Mouse (Mus musculus) erythroblast, embryonic 14.5 days (primary cell): ENCODE data around the gene Stk10. TPM values are rescaled to one million over a fixed set of nuclear protein-coding genes. Genes with fewer than 3 reads are reported as not detected.

Experiments used
- H3K27me3 ChIP-seq: 2 replicates; pipeline ENCODE4 v1.6.1; 2012; ENCODE audit warnings: inconsistent platforms; ENCODE audit not compliant: control insufficient read depth
- H3K36me3 ChIP-seq: 2 replicates; pipeline ENCODE4 v1.6.1; 2012; ENCODE audit warnings: mild to moderate bottlenecking, inconsistent platforms; ENCODE audit not compliant: control insufficient read depth
- H3K4me1 ChIP-seq: 2 replicates; pipeline ENCODE4 v1.6.1; 2012; ENCODE audit warnings: inconsistent platforms; ENCODE audit not compliant: control insufficient read depth
- H3K4me3 ChIP-seq: replicated peaks from 2 replicates; pipeline ENCODE3; 2012; ENCODE audit warnings: moderate library complexity, mild to moderate bottlenecking, inconsistent platforms
- H3K9me3 ChIP-seq: 2 replicates; pipeline ENCODE4 v1.6.1; 2012; ENCODE audit warnings: low read length, inconsistent platforms, mixed read lengths; ENCODE audit not compliant: control insufficient read depth
- GATA1 ChIP-seq: IDR thresholded peaks from 2 replicates; pipeline ENCODE4 v1.6.1; 2012; ENCODE audit warnings: low read length, inconsistent platforms, mixed read lengths
- TAL1 ChIP-seq: IDR thresholded peaks from 3 replicates; pipeline ENCODE4 v1.6.1; 2012; ENCODE audit warnings: low read length, inconsistent platforms, mixed read lengths
- polyA plus RNA-seq: library from polyadenylated mRNA; stranded (reverse); fragments of >175 nt; gene quantifications from 2 replicates; pipeline ENCODE4 v1.2.3, GENCODE M21; 2012

Stk10 gene
- polyA plus RNA-seq, 1 experiment, result 3.8 TPM

DNA sequence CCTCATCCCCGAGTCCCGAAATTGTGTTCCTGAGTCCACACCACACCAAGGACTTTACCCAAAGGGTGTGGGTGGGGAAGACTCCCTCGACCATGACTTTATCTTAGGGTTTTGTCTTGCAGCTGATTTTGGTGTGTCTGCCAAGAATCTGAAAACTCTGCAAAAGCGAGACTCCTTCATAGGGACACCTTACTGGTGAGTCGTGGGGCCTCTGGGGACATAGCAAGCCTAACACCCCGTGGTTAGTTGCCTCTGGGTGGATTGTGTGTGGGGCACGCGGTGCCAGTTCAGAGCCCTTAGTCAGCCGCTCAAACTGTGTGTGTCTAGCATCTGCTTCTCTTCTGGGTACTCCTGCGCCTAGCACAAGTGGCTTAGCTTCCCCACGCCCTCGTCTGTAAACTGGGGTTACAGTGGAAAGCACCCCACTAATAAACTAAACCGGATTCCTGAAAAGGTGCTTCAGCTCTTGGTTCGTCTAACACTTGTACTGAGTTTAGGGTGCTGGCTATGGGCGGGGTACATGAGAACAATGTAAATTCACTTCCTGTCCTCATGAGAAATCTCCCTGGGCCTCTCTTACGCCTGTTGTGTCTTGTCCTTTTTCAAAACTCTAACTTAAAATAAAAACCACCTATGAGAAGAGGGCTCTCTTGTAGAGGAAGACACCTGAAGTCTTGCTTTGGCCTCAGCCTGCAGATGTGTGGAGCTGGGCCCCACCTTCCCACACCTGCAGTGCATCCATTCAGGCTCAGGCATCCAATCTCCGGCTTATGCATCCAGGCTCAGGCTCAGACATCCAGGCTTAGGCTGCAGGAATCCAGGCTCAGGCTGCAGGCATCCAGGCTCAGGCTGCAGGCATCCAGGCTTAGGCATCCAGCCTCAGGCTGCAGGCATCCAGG, 54.3 kb downstream of the Stk10 start:
- Histone ChIP-seq H3K36me3 (peaks cover 60% of the 10 kb centered on the region), H3K4me1 (peaks cover 22% of the 10 kb centered on the region), H3K4me3 (no peak overlapping the region), H3K9me3 (no peaks in the 10 kb centered on the region), H3K27me3 (no peaks in the 10 kb centered on the region)
- no peak for TF ChIP-seq TAL1
- no peak for TF ChIP-seq GATA1

DNA sequence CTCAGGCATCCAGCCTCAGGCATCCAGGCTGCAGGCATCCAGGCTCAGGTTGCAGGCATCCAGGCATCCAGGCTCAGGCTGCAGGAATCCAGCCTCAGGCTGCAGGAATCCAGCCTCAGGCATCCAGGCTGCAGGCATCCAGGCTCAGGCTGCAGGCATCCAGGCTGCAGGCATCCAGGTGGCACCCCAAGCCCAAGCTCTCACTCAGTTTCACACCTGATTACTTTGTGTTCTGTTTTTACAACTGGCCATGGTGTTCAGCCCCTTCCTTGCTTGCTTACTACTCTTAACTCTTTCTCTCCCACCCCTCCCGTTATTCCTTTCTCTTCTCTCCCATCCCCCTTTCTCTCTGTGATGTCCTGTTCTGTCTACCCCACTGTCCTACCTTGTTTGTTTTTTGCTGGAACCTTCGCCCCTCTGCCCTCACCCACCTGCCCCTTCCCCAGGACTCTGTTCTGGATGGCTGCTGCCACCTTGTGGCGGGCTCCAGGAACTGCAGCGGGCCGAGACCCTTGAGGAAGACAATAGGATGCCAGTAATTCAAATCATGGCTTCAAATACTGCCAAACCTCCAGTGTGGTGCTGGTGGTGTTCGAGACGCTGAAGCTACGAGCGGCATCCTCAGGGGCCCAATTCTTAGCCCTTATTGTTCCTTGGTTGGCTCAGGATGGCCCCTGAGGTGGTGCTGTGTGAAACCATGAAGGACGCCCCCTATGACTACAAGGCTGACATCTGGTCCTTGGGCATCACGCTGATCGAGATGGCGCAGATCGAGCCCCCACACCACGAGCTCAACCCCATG, 55.2 kb downstream of the Stk10 start:
- H3K36me3 ChIP-seq, result peaks cover 66% of the 10 kb centered on the region

DNA sequence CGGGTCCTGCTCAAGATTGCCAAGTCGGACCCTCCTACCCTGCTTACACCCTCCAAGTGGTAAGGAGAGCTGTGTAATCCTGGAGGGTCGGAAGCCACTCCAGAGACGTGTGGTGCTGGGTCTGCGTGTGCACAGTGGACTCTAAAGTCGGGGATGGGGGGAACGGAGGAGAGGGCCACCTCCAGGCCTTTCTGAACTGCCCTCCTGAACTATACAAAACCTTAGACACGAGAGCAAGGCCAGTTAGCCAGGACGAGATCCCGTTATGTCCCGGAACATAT, 55.7 kb downstream of the Stk10 start:
- Histone ChIP-seq H3K4me1 (peaks cover 22% of the 10 kb centered on the region), H3K9me3 (no peaks in the 10 kb centered on the region), H3K4me3 (no peak overlapping the region), H3K27me3 (no peaks in the 10 kb centered on the region), H3K36me3 (peaks cover 67% of the 10 kb centered on the region)
- no peak for TF ChIP-seq TAL1

More for the DNA sequence above, 55.2 kb downstream of the Stk10 start:
- TF ChIP-seq GATA1, result no peak
- no peak for TF ChIP-seq TAL1
- no peaks in the 10 kb centered on the region for H3K27me3 ChIP-seq
- no peak overlapping the region for H3K4me3 ChIP-seq
- peaks cover 22% of the 10 kb centered on the region for H3K4me1 ChIP-seq
- no peaks in the 10 kb centered on the region for H3K9me3 ChIP-seq

DNA sequence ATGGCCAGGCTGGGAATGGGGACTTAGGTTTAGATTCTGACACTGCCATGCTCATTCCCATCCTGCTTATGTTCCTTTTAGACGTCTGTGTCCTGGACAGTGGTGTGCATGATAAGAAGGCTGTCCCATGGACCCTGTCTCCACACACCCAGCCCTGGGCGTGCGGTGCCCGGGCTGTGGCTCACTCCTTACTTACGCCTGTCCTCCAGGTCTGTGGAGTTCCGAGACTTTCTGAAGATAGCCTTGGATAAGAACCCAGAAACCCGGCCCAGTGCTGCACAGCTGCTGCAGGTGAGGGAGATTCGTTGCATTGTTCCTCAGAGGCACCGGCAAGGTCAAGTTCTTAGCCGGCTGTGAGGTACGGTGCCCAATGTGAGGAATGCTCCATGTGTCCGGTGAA, 56.1 kb downstream of the Stk10 start:
- Histone ChIP-seq H3K4me1 (peaks cover 22% of the 10 kb centered on the region), H3K36me3 (peaks cover 71% of the 10 kb centered on the region), H3K27me3 (no peaks in the 10 kb centered on the region), H3K9me3 (no peaks in the 10 kb centered on the region), H3K4me3 (no peak overlapping the region)
- no peak for TF ChIP-seq GATA1
- no peak for TF ChIP-seq TAL1

DNA sequence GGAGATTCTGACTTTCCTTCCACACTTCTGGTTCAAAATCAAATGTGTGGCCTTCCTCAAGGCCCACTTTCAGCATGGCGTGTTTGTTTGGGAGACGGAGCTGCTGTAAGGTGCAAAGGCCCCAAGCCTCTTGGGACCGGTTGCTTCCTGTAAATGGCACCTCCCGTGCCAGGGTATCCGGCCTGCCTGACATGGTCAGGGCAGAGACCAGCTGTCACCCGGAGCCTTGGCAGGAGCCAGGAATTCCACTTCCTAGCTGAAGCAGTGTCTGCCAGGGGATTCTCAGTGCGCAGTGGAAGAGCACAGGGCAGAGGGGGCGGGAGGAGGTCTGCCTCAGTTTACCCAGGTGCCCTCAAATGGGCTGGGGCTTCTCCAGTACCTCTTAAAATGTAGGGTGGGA, 56.7 kb downstream of the Stk10 start:
- H3K27me3 ChIP-seq, result no peaks in the 10 kb centered on the region
- no peak overlapping the region for H3K4me3 ChIP-seq
- 0 out of 2 replicates have a peak, but pooled peaks cover under 1% of the 10 kb centered on the region for H3K9me3 ChIP-seq
- TF ChIP-seq GATA1, result no peak
- TF ChIP-seq TAL1, result no peak
- H3K36me3 ChIP-seq, result peaks cover 73% of the 10 kb centered on the region
- H3K4me1 ChIP-seq, result peaks cover 22% of the 10 kb centered on the region

- H3K4me3 ChIP-seq, result no peak overlapping the region
- H3K4me1 ChIP-seq, result peaks cover 22% of the 10 kb centered on the region
- peaks cover 3% of the 10 kb centered on the region; the same call in 1 of the 2 replicates for H3K9me3 ChIP-seq
- TF ChIP-seq GATA1, result no peak
- TF ChIP-seq TAL1, result no peak
- H3K27me3 ChIP-seq, result no peaks in the 10 kb centered on the region
- H3K36me3 ChIP-seq, result peaks cover 74% of the 10 kb centered on the region
Measured at GRCm38 (mm10) chr11:32590205-32590604, 57.1 kb downstream of the Stk10 start.

- Histone ChIP-seq H3K27me3 (no peaks in the 10 kb centered on the region), H3K36me3 (peaks cover 90% of the 10 kb centered on the region), H3K4me3 (no peak overlapping the region), H3K9me3 (peaks cover 6% of the 10 kb centered on the region; the same call in 1 of the 2 replicates), H3K4me1 (peaks cover 17% of the 10 kb centered on the region)
- no peak for TF ChIP-seq TAL1
- no peak for TF ChIP-seq GATA1
Measured at GRCm38 (mm10) chr11:32591921-32592850, 59.1 kb downstream of the Stk10 start.

- Histone ChIP-seq H3K27me3 (no peaks in the 10 kb centered on the region), H3K9me3 (peaks cover 6% of the 10 kb centered on the region; the same call in 1 of the 2 replicates), H3K4me3 (no peak overlapping the region), H3K4me1 (peaks cover 9% of the 10 kb centered on the region), H3K36me3 (peaks cover 86% of the 10 kb centered on the region)
- no peak for TF ChIP-seq GATA1
Measured at GRCm38 (mm10) chr11:32593081-32593480, 60.0 kb downstream of the Stk10 start.

- peaks cover 9% of the 10 kb centered on the region for H3K4me1 ChIP-seq
- peaks cover 86% of the 10 kb centered on the region for H3K36me3 ChIP-seq
- TF ChIP-seq GATA1, result no peak
- no peak for TF ChIP-seq TAL1
- H3K9me3 ChIP-seq, result peaks cover 6% of the 10 kb centered on the region; the same call in 1 of the 2 replicates
- H3K4me3 ChIP-seq, result no peak overlapping the region
- no peaks in the 10 kb centered on the region for H3K27me3 ChIP-seq
Measured at GRCm38 (mm10) chr11:32594122-32594521, 61.0 kb downstream of the Stk10 start.
